Mouse (Mus musculus) skeletal muscle tissue, postnatal 0 days (tissue): Measurements from ENCODE around the gene Vmn1r55. TPM values are rescaled to one million over a fixed set of nuclear protein-coding genes. Genes with fewer than 3 reads are reported as not detected.

Experiments
- microRNA-seq, 2 experiments: library from miRNA; unstranded; fragments of <30 nt; microRNA quantifications; one replicate each; pipeline ENCODE4; 2016
- polyA plus RNA-seq: library from polyadenylated mRNA; unstranded; fragments of >200 nt; fragmentation: Nextera tagmentation; extraction: Ambion mirVana; gene quantifications from 2 replicates; pipeline ENCODE4 v1.2.1, GENCODE M21; 2015

The Vmn1r55 gene
- polyA plus RNA-seq, result not detected in 2 replicates

GRCm38 (mm10) chr7:5149570-5149969 is at the start of gene Vmn1r55:
TSS of gene Vmn1r55 (minus strand) at chr7:5149670.

DNA sequence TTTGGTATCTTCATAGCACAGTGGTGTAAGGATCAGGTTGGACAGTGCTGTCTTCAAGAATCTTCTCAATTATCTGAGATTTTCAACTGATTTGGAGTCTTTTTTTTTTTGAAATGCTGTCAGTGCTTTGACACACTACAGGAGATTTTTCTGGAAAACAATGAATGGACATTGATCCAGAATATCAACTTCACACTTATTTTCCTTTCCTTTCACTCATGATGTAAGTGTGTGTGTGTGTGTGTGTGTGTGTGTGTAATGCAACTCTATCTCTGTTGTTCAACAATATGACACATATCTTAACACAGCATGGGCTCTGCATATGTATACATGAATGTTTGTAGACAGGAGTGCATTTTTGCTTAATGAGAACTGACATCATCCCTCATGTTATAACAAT is 47.2 kb upstream of the Vmn1r55 start, which contains the start of gene Vmn1r56:
Gene Vmn1r56 (minus strand): TSS at position 101 of the 400 bp plus-strand sequence.

GRCm38 (mm10) chr7:5125549-5126406 is 23.7 kb downstream of the Vmn1r55 start, which contains the start of gene Rasl2-9:
TSS of gene Rasl2-9 (minus strand) at chr7:5125950.

DNA sequence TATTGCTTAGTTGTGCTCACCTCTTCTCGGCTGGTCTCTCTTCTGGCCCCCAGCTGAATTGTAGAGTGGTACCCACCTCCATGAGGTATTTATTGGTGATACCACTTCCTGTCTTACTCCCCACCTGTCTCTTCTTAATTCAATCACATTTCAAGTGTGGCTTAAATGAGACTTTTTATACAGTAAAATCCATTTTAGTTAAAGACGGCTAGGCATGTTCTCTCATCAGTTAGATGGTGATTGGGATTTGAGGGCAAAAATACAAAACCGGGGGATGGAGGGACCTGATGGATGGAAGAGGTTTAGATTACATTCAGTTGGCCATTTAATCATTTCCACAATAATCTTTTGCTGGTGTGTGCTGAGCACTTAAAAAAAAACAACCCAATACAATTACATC is 32.6 kb downstream of the Vmn1r55 start, which contains the start of gene Rfpl4:
Gene Rfpl4 (minus strand): TSS at position 101 of the 400 bp plus-strand sequence.

DNA sequence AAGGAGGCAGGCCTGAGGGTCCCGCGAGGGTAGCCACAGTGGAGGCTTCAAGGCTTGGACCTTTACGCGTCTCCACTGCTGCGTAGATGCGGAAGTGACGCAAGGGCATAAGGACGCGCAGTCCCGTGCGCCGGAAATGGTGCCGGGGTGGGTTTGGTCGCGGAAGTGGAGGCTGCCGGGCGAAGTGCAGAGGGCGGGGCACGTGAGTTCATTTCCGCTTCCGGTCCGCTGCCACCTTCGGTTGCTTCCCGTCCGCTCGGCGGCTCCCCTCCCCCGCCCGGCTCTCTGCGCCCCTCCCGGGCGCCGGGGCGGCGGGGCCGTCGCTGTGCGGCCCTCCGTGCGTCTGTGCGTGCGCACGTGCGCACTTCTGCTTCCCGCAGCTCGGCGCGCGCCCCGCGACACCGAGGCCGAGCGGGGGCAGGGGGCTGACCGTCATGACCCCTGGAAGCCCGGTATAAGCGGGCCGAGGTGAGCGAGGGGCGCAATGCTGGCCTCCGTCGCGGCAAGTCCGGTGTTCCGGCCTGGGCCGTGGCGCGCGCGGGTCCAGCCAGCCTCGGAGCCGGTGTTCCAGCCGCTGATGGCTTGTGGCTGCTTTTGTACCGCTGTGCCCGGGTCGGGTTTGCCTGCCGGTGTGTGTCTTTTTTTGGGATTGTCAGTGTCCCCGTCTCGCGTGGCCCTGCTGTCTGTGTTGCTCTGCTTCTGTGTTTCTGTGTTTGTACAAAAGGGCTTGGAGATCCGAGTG is 69.3 kb downstream of the Vmn1r55 start, which contains the start of gene Epn1:
Gene Epn1 (plus strand): TSS at position 226 of the 742 bp plus-strand sequence.

Small RNA genes within 50 kb of the gene (microRNA-seq; reads per million reads assigned to microRNA genes)
- 0 reads per million in 2 experiments for gene Gm26217

Other genes starting within 250 kb of the Vmn1r55 start
- 0.10 TPM in 1 of 2 replicates, not detected in the other for gene Gm36210, start 243.2 kb downstream of the Vmn1r55 start, polyA plus RNA-seq
- 1.8 and 2.0 TPM in 2 replicates for gene Zfp628, start 234.5 kb downstream of the Vmn1r55 start, polyA plus RNA-seq
- 0.66 and 1.3 TPM in 2 replicates for gene Nat14, start 227.6 kb downstream of the Vmn1r55 start, polyA plus RNA-seq
- 8.7 and 10.2 TPM in 2 replicates for gene Ssc5d, start 223.9 kb downstream of the Vmn1r55 start, polyA plus RNA-seq
- 6.5 and 8.4 TPM in 2 replicates for gene Sbk2, start 185.3 kb downstream of the Vmn1r55 start, polyA plus RNA-seq
- gene Sbk3, start 178.5 kb downstream of the Vmn1r55 start, polyA plus RNA-seq, result not detected in 2 replicates
- gene Zfp579, start 153.5 kb downstream of the Vmn1r55 start, polyA plus RNA-seq, result 9.2 and 12.0 TPM in 2 replicates
- gene Zfp524, start 135.3 kb downstream of the Vmn1r55 start, polyA plus RNA-seq, result 14.0 and 16.9 TPM in 2 replicates
- gene Fiz1, start 135.0 kb downstream of the Vmn1r55 start, polyA plus RNA-seq, result 16.4 and 17.7 TPM in 2 replicates
- 0.17 and 1.3 TPM in 2 replicates for gene Gm44973, start 134.2 kb downstream of the Vmn1r55 start, polyA plus RNA-seq
- 3.0 and 3.2 TPM in 2 replicates for gene Zfp865, start 129.3 kb downstream of the Vmn1r55 start, polyA plus RNA-seq
- 0.22 and 1.5 TPM in 2 replicates for gene Ccdc106, start 129.1 kb downstream of the Vmn1r55 start, polyA plus RNA-seq
- not detected in 2 replicates for gene 4632433K11Rik, start 115.6 kb downstream of the Vmn1r55 start, polyA plus RNA-seq
- gene Zfp784, start 111.2 kb downstream of the Vmn1r55 start, polyA plus RNA-seq, result 6.2 and 7.1 TPM in 2 replicates
- 15.9 and 17.3 TPM in 2 replicates for gene Zfp580, start 98.1 kb downstream of the Vmn1r55 start, polyA plus RNA-seq
- gene U2af2, start 87.5 kb downstream of the Vmn1r55 start, polyA plus RNA-seq, result 37.4 and 39.9 TPM in 2 replicates
- 37.1 and 45.9 TPM in 2 replicates for gene Epn1, start 69.4 kb downstream of the Vmn1r55 start, polyA plus RNA-seq
- gene Rfpl4, start 32.7 kb downstream of the Vmn1r55 start, polyA plus RNA-seq, result not detected in 2 replicates
- gene Rasl2-9, start 23.7 kb downstream of the Vmn1r55 start, polyA plus RNA-seq, result 1.1 and 1.8 TPM in 2 replicates
- gene Vmn1r56, start 47.1 kb upstream of the Vmn1r55 start, polyA plus RNA-seq, result not detected in 2 replicates
- not detected in 2 replicates for gene Vmn1r57, start 68.8 kb upstream of the Vmn1r55 start, polyA plus RNA-seq
- gene Gm5065, start 200.9 kb upstream of the Vmn1r55 start, polyA plus RNA-seq, result not detected in 2 replicates
- gene Nlrp2, start 201.4 kb upstream of the Vmn1r55 start, polyA plus RNA-seq, result not detected in 2 replicates